23 mouse cellular contexts compared by ENCODE assay signal in the genomic region with DNA sequence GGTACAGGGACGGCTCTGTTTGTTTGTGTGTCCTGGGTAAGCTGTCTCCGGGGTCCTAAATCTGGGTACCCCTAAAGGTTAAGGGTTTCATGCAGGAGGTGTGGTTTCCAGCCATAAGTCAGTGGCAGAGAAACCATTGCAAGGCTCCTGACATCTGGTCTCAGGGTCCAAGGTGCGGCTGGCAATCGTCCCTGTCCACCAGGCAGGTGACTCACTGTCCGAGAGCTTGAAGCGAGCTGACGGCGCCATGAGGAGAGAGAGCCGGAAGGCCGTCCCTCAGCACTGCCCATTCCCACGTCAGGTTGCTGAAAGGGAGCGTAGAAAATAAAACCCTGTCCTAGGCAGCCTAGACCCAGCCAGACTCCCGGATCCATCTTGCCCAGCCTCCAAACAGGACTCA. TPM values are rescaled to one million over a fixed set of nuclear protein-coding genes. Genes with fewer than 3 reads are reported as not detected.
DNase-seq lines count a peak whose midpoint lies in the region; ATAC-seq and TF ChIP-seq lines count a peak whose summit lies in the region.
"Had no signal": no experiment of that assay in that cellular context is flagged by ENCODE, and none has a peak within 500 bp of the region (broad histone marks: within the 10 kb centered on the region; RNA-seq: fewer than 3 reads in every experiment).

No protein-coding gene starts in this region.

- peaks cover 26% of the 10 kb centered on the region for H3K4me1 ChIP-seq in cerebellum, adult 2 months (ENCODE audit: control insufficient read depth, insufficient read depth, low read length)
- H3K4me1 ChIP-seq in liver, embryonic 16.5 days (ENCODE audit: control insufficient read depth, low read depth, low read length), result peaks cover 3% of the 10 kb centered on the region; the same call in 1 of the 2 replicates
- peaks cover 9% of the 10 kb centered on the region for H3K4me1 ChIP-seq in liver, embryonic 11.5 days (replicated peaks; ENCODE audit: control insufficient read depth, insufficient read depth, low read length)
- H3K4me1 ChIP-seq in hindbrain, embryonic 14.5 days (replicated peaks; ENCODE audit: control insufficient read depth, insufficient read depth, low read length), result peaks cover 5% of the 10 kb centered on the region; the same call in 1 of the 2 replicates

- TF ChIP-seq CTCF in cerebellum, adult 2 months (IDR thresholded peaks at IDR 0.05; ENCODE audit: borderline replicate concordance, insufficient read depth, low read depth, low read length), result no peak

- 52% methylated on average over 13 of the region's 13 CpGs for WGBS in cerebellum, adult 2 months
- 61% methylated on average over 13 of the region's 13 CpGs for WGBS in liver, embryonic 16.5 days (ENCODE audit: insufficient replicate concordance)
- WGBS in liver, embryonic 11.5 days, result 69% methylated on average over 13 of the region's 13 CpGs
- 83% methylated on average over 13 of the region's 13 CpGs for WGBS in hindbrain, embryonic 14.5 days

- no peak overlapping the region for H3K9ac ChIP-seq in liver, embryonic 16.5 days (ENCODE audit: low read depth, low read length)
- no peak overlapping the region; the same call in 1 of the 2 replicates for H3K9ac ChIP-seq in liver, embryonic 11.5 days (ENCODE audit: low read depth, low read length)
- no peak overlapping the region for H3K9ac ChIP-seq in hindbrain, embryonic 14.5 days
- H3K9ac ChIP-seq: heart, embryonic 13.5 days; hindbrain, embryonic 15.5 days; liver, embryonic 14.5 days; midbrain, embryonic 12.5 days had no signal

- no peaks in the 10 kb centered on the region for H3K36me3 ChIP-seq in liver, embryonic 16.5 days (ENCODE audit: control insufficient read depth, insufficient read depth)
- no peaks in the 10 kb centered on the region for H3K36me3 ChIP-seq in liver, embryonic 11.5 days (ENCODE audit: control insufficient read depth, insufficient read depth, low read length)
- no peaks in the 10 kb centered on the region for H3K36me3 ChIP-seq in hindbrain, embryonic 14.5 days (replicated peaks; ENCODE audit: control insufficient read depth, insufficient read depth)
- H3K36me3 ChIP-seq: embryonic facial prominence, embryonic 10.5 days; heart, embryonic 13.5 days; hindbrain, embryonic 15.5 days; limb, embryonic 10.5 days; midbrain, embryonic 12.5 days had no signal

- no peak overlapping the region for H3K4me2 ChIP-seq in liver, embryonic 16.5 days (ENCODE audit: low read depth, low read length)
- no peak overlapping the region for H3K4me2 ChIP-seq in liver, embryonic 11.5 days
- H3K4me2 ChIP-seq in hindbrain, embryonic 14.5 days (replicated peaks), result no peak overlapping the region
- H3K4me2 ChIP-seq: heart, embryonic 13.5 days; hindbrain, embryonic 15.5 days; midbrain, embryonic 12.5 days had no signal

- H3K27me3 ChIP-seq in cerebellum, adult 2 months (ENCODE audit: control insufficient read depth, insufficient read depth, low read length), result no peaks in the 10 kb centered on the region
- H3K27me3 ChIP-seq in liver, embryonic 16.5 days (ENCODE audit: control insufficient read depth, insufficient read depth, low read depth, low read length), result peaks cover 20% of the 10 kb centered on the region
- H3K27me3 ChIP-seq in liver, embryonic 11.5 days (replicated peaks; ENCODE audit: control insufficient read depth, insufficient read depth, low read length), result peaks cover 24% of the 10 kb centered on the region
- H3K27me3 ChIP-seq in hindbrain, embryonic 14.5 days (ENCODE audit: control insufficient read depth, insufficient read depth, low read length), result no peaks in the 10 kb centered on the region
- H3K27me3 ChIP-seq: hindbrain, embryonic 15.5 days had no signal

- 0 out of 2 replicates have a peak, but pooled peaks have one; percentile 37 for ATAC-seq in liver, embryonic 16.5 days (ENCODE audit: low read depth)
- no peak for ATAC-seq in liver, embryonic 11.5 days (replicated peaks; ENCODE audit: low FRiP score)
- no peak for ATAC-seq in hindbrain, embryonic 14.5 days (ENCODE audit: low FRiP score)
- ATAC-seq: lung, postnatal 0 days had no signal

- H3K9me3 ChIP-seq in liver, embryonic 16.5 days (replicated peaks; ENCODE audit: control insufficient read depth, low read length), result no peaks in the 10 kb centered on the region
- H3K9me3 ChIP-seq in liver, embryonic 11.5 days (ENCODE audit: control insufficient read depth, low read length), result no peaks in the 10 kb centered on the region
- H3K9me3 ChIP-seq in hindbrain, embryonic 14.5 days (ENCODE audit: control insufficient read depth, low read length), result no peaks in the 10 kb centered on the region
- H3K9me3 ChIP-seq: embryonic facial prominence, embryonic 10.5 days; heart, embryonic 13.5 days; hindbrain, embryonic 15.5 days; limb, embryonic 10.5 days; midbrain, embryonic 12.5 days had no signal

- peak in 1 of 2 experiments; percentile 59 for DNase-seq in cerebellum, adult 2 months
- DNase-seq in cerebellum, postnatal 14 days, result no peak
- DNase-seq in liver, embryonic 11.5 days (ENCODE audit: low spot score), result no peak
- DNase-seq in kidney, postnatal 25 days, result peak; percentile 76 to 88
- DNase-seq in hindbrain, embryonic 14.5 days (ENCODE audit: low spot score), result no peak
- DNase-seq in gastrocnemius, adult 18-20 months (ENCODE audit: low spot score), result no peak

- TF ChIP-seq POLR2A in cerebellum, adult 2 months (IDR thresholded peaks at IDR 0.05; ENCODE audit: borderline replicate concordance, insufficient read depth, low read length), result no peak

- H3K4me3 ChIP-seq in cerebellum, adult 2 months (replicated peaks; ENCODE audit: insufficient read depth, low read depth, low read length), result no peak overlapping the region
- no peak overlapping the region for H3K4me3 ChIP-seq in liver, embryonic 16.5 days (ENCODE audit: low read depth, low read length)
- no peak overlapping the region for H3K4me3 ChIP-seq in liver, embryonic 11.5 days (ENCODE audit: low read depth, low read length)
- H3K4me3 ChIP-seq in hindbrain, embryonic 14.5 days (replicated peaks; ENCODE audit: low read length), result no peak overlapping the region
- H3K4me3 ChIP-seq: embryonic facial prominence, embryonic 10.5 days; gastrocnemius, adult 2 months; heart, embryonic 13.5 days; hindbrain, embryonic 15.5 days; left cerebral cortex, adult 2 months; limb, embryonic 10.5 days; midbrain, embryonic 12.5 days had no signal

- H3K27ac ChIP-seq in cerebellum, adult 2 months (ENCODE audit: insufficient read depth, low read length), result peak overlapping the region; percentile 0; the same call in 1 of the 2 replicates
- no peak overlapping the region for H3K27ac ChIP-seq in liver, embryonic 16.5 days (ENCODE audit: low read length)
- H3K27ac ChIP-seq in liver, embryonic 11.5 days (ENCODE audit: low read depth, low read length), result no peak overlapping the region
- H3K27ac ChIP-seq in hindbrain, embryonic 14.5 days, result no peak overlapping the region
- H3K27ac ChIP-seq: embryonic facial prominence, embryonic 10.5 days; gastrocnemius, adult 2 months; heart, embryonic 13.5 days; hindbrain, embryonic 15.5 days; left cerebral cortex, adult 2 months; limb, embryonic 10.5 days; liver, embryonic 14.5 days; midbrain, embryonic 12.5 days had no signal

RNA-seq across cellular contexts. Expression of a gene that starts 4.7 kb away (rescaled TPM):
- 228 and 244 TPM in 2 replicates for polyA plus RNA-seq in cerebellum, adult 2 months (2012; rRNA removed)
- 0.22 and 0.26 TPM in 2 replicates for polyA plus RNA-seq in liver, embryonic 16.5 days (2015; fragmentation: Nextera tagmentation; extraction: Ambion mirVana)
- polyA plus RNA-seq in liver, embryonic 11.5 days (2014; fragmentation: Nextera tagmentation; extraction: Ambion mirVana), result 0.71 and 0.75 TPM in 2 replicates
- 44.5 and 51.7 TPM in 2 replicates for polyA plus RNA-seq in hindbrain, embryonic 14.5 days (2014; fragmentation: Nextera tagmentation; extraction: Ambion mirVana)
- under 1 TPM in 1 of 2 experiments, not detected in 1; 0.33 TPM for total RNA-seq in gastrocnemius, adult 18-20 months (2021)
- total RNA-seq: granulocyte monocyte progenitor cell, adult 5-6 weeks; monocyte, adult 5-6 weeks had no signal
- polyA plus RNA-seq: C2C12 had no signal

RNA-seq across cellular contexts. Expression of a gene that starts 14.1 kb away (rescaled TPM):
- polyA plus RNA-seq in cerebellum, adult 2 months (2012; rRNA removed), result 479 and 488 TPM in 2 replicates
- 432 and 472 TPM in 2 replicates for polyA plus RNA-seq in liver, embryonic 16.5 days (2015; fragmentation: Nextera tagmentation; extraction: Ambion mirVana)
- polyA plus RNA-seq in liver, embryonic 11.5 days (2014; fragmentation: Nextera tagmentation; extraction: Ambion mirVana), result 1,138 and 1,235 TPM in 2 replicates
- polyA plus RNA-seq in hindbrain, embryonic 14.5 days (2014; fragmentation: Nextera tagmentation; extraction: Ambion mirVana), result 489 and 624 TPM in 2 replicates
- 100 to 1,000 TPM; 400 to 411 TPM for total RNA-seq in gastrocnemius, adult 18-20 months (2021)

RNA-seq across cellular contexts. Expression of a gene that starts 15.6 kb away (rescaled TPM):
- 0.16 TPM in 2 replicates for polyA plus RNA-seq in cerebellum, adult 2 months (2012; rRNA removed)
- polyA plus RNA-seq in liver, embryonic 16.5 days (2015; fragmentation: Nextera tagmentation; extraction: Ambion mirVana), result not detected in 2 replicates
- polyA plus RNA-seq in liver, embryonic 11.5 days (2014; fragmentation: Nextera tagmentation; extraction: Ambion mirVana), result not detected in 2 replicates
- polyA plus RNA-seq in hindbrain, embryonic 14.5 days (2014; fragmentation: Nextera tagmentation; extraction: Ambion mirVana), result not detected in 2 replicates
- total RNA-seq in gastrocnemius, adult 18-20 months (2021), result 1 to 10 TPM in 1 of 2 experiments, not detected in 1; 1.5 TPM
- total RNA-seq: adrenal gland, adult 2 months; granulocyte monocyte progenitor cell, adult 5-6 weeks; monocyte, adult 5-6 weeks had no signal
- polyA plus RNA-seq: adrenal gland, adult 2 months; C2C12; embryonic facial prominence, embryonic 10.5 days; forebrain, embryonic 11.5 days; heart, embryonic 13.5 days; hindbrain, embryonic 15.5 days; intestine, embryonic 16.5 days; limb, embryonic 10.5 days; liver, embryonic 14.5 days; lung, postnatal 0 days; midbrain, embryonic 12.5 days; neural tube, embryonic 11.5 days had no signal

RNA-seq across cellular contexts. Expression of a gene that starts 27.3 kb away (rescaled TPM):
- 336 and 366 TPM in 2 replicates for polyA plus RNA-seq in cerebellum, adult 2 months (2012; rRNA removed)
- polyA plus RNA-seq in liver, embryonic 16.5 days (2015; fragmentation: Nextera tagmentation; extraction: Ambion mirVana), result 19.2 and 20.5 TPM in 2 replicates
- 19.6 and 26.1 TPM in 2 replicates for polyA plus RNA-seq in liver, embryonic 11.5 days (2014; fragmentation: Nextera tagmentation; extraction: Ambion mirVana)
- polyA plus RNA-seq in hindbrain, embryonic 14.5 days (2014; fragmentation: Nextera tagmentation; extraction: Ambion mirVana), result 107 and 115 TPM in 2 replicates
- total RNA-seq in gastrocnemius, adult 18-20 months (2021), result 100 to 1,000 TPM; 249 to 272 TPM

Comparison
In these comparisons a context has a peak if more than half of its experiments do, and no peak if none do; other contexts are left out.
1. DNase-seq: peak in kidney, postnatal 25 days (2 of 2); none in cerebellum, postnatal 14 days (0 of 2), liver, embryonic 11.5 days (single experiment), hindbrain, embryonic 14.5 days (single experiment) and gastrocnemius, adult 18-20 months (single experiment).
2. RNA of a gene that starts 4.7 kb away (polyA plus RNA-seq): 228 to 244 TPM in cerebellum, adult 2 months and 44.5 to 51.7 TPM in hindbrain, embryonic 14.5 days; 0.71 to 0.75 TPM in liver, embryonic 11.5 days and 0.22 to 0.26 TPM in liver, embryonic 16.5 days; every median in the first group is over 10 times any median in the second.